Mouse (Mus musculus): ENCODE measurements at regions not wholly inside any gene's neighbourhood (a gene's known extent, or its start where the extent isn't known, plus 50 kb on each side); places are given as distances from the start of the nearest gene placed in this dataset.

DNA sequence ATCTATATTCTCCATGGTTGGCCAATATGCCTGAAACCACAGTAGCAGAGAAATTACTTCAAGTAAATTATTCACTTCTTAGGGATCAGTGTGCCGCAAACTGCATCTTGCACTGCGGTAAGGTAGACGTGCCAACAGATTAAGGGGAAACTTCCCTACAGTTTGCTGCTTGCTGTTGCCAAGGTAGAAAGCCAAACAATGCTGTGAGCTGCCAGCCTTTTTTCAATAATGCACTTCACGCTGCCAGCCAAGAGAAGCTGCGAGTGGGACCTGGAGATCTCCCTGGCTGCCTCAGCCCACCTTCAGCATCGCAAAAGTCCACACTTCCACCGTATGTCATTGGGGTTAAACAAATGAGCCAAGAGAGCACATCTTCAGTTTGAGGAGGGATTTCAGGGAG lies 157.6 kb upstream of the Gcfc2 start:
- no peak for DNase-seq (ENCODE audit: low spot score)
- H3K9me3 ChIP-seq (replicated peaks; ENCODE audit: control insufficient read depth, low read length): no peaks in the 10 kb centered on the region

DNA sequence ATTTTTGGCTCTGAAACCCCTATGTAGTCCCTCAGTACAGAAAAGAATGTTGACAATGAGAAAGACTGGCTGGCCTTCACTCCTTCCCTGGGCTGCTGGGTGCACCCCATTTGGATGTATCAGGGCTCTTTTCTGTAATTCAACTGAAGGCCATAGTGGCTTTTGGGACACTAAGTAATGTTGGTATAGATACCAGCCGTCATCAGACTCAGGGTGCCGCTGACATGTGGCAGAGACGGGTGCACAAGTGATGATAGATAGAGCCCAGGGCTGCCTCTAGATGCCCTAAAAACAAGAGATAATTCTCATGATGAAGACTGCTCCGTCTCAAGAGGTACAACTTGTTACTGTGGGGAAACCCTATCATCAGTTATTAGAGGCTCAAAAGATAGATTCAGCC lies 156.7 kb upstream of the Gcfc2 start:
- H3K36me3 ChIP-seq (replicated peaks; ENCODE audit: control insufficient read depth, insufficient read depth, low read length): no peaks in the 10 kb centered on the region
- 29% methylated on average over 4 of the region's 4 CpGs for WGBS
- H3K4me3 ChIP-seq (ENCODE audit: low read depth, low read length): no peak overlapping the region
- peak; percentile 43 for DNase-seq (ENCODE audit: low spot score)
- H3K4me1 ChIP-seq (ENCODE audit: control insufficient read depth, insufficient read depth): peaks cover 16% of the 10 kb centered on the region; the same call in 1 of the 2 replicates
- ATAC-seq (ENCODE audit: insufficient read depth, low read depth): peak; percentile 84
- no peak overlapping the region for H3K27ac ChIP-seq (ENCODE audit: low read depth)
- H3K4me2 ChIP-seq (ENCODE audit: low read depth, low read length): no peak overlapping the region
- H3K9ac ChIP-seq (replicated peaks; ENCODE audit: low read depth, low read length): no peak overlapping the region
- peaks cover 20% of the 10 kb centered on the region for H3K27me3 ChIP-seq (ENCODE audit: control insufficient read depth, insufficient read depth, low read length)
- TF ChIP-seq EP300 (IDR thresholded peaks at IDR 0.05; ENCODE audit: low read depth): peak; percentile 87
- TF ChIP-seq CTCF (IDR thresholded peaks at IDR 0.05; ENCODE audit: low read depth): no peak
- H3K9me3 ChIP-seq (replicated peaks; ENCODE audit: control insufficient read depth, low read length): no peaks in the 10 kb centered on the region

More for the DNA sequence above, 157.6 kb upstream of the Gcfc2 start:
- no peak overlapping the region for H3K27ac ChIP-seq (ENCODE audit: low read depth)
- no peak overlapping the region for H3K4me3 ChIP-seq (ENCODE audit: low read depth, low read length)
- no peaks in the 10 kb centered on the region for H3K36me3 ChIP-seq (replicated peaks; ENCODE audit: control insufficient read depth, insufficient read depth, low read length)
- H3K9ac ChIP-seq (replicated peaks; ENCODE audit: low read depth, low read length): no peak overlapping the region
- ATAC-seq (ENCODE audit: insufficient read depth, low read depth): no peak
- TF ChIP-seq EP300 (IDR thresholded peaks at IDR 0.05; ENCODE audit: low read depth) (no peak), CTCF (IDR thresholded peaks at IDR 0.05; ENCODE audit: low read depth) (no peak)
- H3K4me2 ChIP-seq (ENCODE audit: low read depth, low read length): no peak overlapping the region
- peaks cover 16% of the 10 kb centered on the region; the same call in 1 of the 2 replicates for H3K4me1 ChIP-seq (ENCODE audit: control insufficient read depth, insufficient read depth)
- WGBS: 48% methylated on average over 7 of the region's 7 CpGs
- H3K27me3 ChIP-seq (ENCODE audit: control insufficient read depth, insufficient read depth, low read length): peaks cover 20% of the 10 kb centered on the region

DNA sequence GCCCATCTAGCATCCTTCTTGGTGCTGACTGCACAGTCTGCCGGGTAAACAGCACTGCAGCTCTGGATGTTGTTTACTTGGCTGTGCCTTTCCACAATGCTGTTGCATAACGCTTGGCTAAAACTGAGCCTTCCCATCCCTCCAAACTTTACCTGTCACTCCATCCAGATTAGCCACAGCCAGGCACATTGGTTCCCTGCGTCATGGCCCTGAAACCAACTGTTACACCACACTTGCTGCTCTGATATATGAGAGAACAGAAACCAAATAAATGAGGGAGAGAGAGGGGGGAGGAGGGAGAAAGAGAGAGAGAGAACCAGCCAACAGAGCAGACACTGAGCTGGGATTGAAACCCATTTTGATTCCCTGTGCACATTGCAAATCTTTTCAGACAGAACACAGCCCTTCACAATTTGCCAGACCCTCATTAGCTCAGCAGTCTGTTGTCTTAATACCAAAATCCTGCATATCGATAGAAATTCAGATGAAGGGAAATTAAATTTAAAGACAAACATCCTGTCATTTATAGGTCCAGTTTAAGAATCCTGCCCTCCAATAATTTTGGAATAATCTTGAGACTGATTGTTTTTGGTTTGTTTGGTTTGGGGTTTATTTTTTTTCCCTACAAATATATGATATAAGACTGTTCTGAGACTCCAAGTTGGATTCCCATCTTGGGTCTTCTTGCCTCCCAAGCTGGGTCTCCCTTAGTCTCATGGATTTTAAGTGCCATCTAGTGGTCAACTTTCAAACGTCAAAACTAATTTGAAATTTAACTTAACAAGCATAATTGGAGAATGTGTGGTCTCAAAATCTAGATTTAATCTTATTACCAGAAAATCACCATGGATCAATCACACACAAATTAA lies 154.6 kb upstream of the Gcfc2 start:
- peaks cover 16% of the 10 kb centered on the region; the same call in 1 of the 2 replicates for H3K4me1 ChIP-seq (ENCODE audit: control insufficient read depth, insufficient read depth)
- TF ChIP-seq CTCF (IDR thresholded peaks at IDR 0.05; ENCODE audit: low read depth): peak; percentile 68
- TF ChIP-seq EP300 (IDR thresholded peaks at IDR 0.05; ENCODE audit: low read depth): no peak
- DNase-seq (ENCODE audit: low spot score) (peak; percentile 30), ATAC-seq (ENCODE audit: insufficient read depth, low read depth) (no peak)
- no peak overlapping the region for H3K4me2 ChIP-seq (ENCODE audit: low read depth, low read length)
- no peaks in the 10 kb centered on the region for H3K9me3 ChIP-seq (replicated peaks; ENCODE audit: control insufficient read depth, low read length)
- peaks cover 20% of the 10 kb centered on the region for H3K27me3 ChIP-seq (ENCODE audit: control insufficient read depth, insufficient read depth, low read length)
- no peak overlapping the region for H3K27ac ChIP-seq (ENCODE audit: low read depth)
- WGBS: 65% methylated on average over 5 of the region's 5 CpGs
- H3K4me3 ChIP-seq (ENCODE audit: low read depth, low read length): no peak overlapping the region
- no peak overlapping the region for H3K9ac ChIP-seq (replicated peaks; ENCODE audit: low read depth, low read length)
- no peaks in the 10 kb centered on the region for H3K36me3 ChIP-seq (replicated peaks; ENCODE audit: control insufficient read depth, insufficient read depth, low read length)

DNA sequence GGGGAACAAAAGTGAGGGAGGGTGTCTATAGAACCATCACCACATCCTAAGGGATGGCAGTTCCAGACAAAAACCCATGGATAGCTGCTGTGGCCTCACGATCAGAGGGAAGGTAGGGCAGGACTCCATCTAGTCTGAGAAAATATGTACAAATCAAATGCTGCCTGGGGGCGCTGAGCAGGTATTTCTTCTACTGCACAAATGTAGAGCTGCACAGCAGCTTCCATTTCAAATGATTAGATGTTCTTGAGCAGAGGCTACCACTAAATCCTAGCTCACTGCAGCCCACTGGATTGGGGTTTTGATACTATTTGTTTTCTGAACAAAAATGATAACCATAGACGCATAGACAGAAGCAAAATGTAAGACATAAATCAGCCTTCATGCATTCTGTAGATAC lies 153.2 kb upstream of the Gcfc2 start:
- Histone ChIP-seq H3K9ac (replicated peaks; ENCODE audit: low read depth, low read length) (no peak overlapping the region), H3K27me3 (ENCODE audit: control insufficient read depth, insufficient read depth, low read length) (peaks cover 20% of the 10 kb centered on the region), H3K4me3 (ENCODE audit: low read depth, low read length) (no peak overlapping the region), H3K4me2 (ENCODE audit: low read depth, low read length) (no peak overlapping the region), H3K9me3 (replicated peaks; ENCODE audit: control insufficient read depth, low read length) (no peaks in the 10 kb centered on the region), H3K36me3 (replicated peaks; ENCODE audit: control insufficient read depth, insufficient read depth, low read length) (no peaks in the 10 kb centered on the region), H3K27ac (ENCODE audit: low read depth) (no peak overlapping the region), H3K4me1 (ENCODE audit: control insufficient read depth, insufficient read depth) (peaks cover 16% of the 10 kb centered on the region; the same call in 1 of the 2 replicates)
- TF ChIP-seq CTCF (IDR thresholded peaks at IDR 0.05; ENCODE audit: low read depth) (no peak), EP300 (IDR thresholded peaks at IDR 0.05; ENCODE audit: low read depth) (no peak)
- DNase-seq (ENCODE audit: low spot score) (no peak), ATAC-seq (ENCODE audit: insufficient read depth, low read depth) (no peak)
- WGBS: 77% methylated on average over 3 of the region's 3 CpGs

DNA sequence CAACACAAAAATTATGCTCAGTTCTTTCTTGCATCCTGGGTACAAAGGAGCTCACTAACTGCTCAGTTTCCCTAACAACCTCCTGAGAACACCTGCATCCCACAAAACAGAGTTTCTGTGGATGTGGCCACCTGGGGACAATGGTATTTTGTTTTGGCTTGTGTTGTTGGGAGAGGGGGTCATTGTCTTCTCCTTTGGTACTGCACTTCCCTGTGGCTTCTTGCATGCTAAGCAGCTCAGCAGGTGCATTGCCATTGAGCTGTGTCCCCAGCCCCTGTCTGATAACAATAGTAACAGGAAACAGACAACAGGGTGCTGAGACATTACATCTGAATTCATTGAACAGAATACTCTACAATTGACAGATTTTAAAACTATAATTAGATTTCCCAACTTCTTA lies 151.6 kb upstream of the Gcfc2 start:
- Histone ChIP-seq H3K9ac (replicated peaks; ENCODE audit: low read depth, low read length) (no peak overlapping the region), H3K9me3 (replicated peaks; ENCODE audit: control insufficient read depth, low read length) (no peaks in the 10 kb centered on the region), H3K4me3 (ENCODE audit: low read depth, low read length) (no peak overlapping the region), H3K27ac (ENCODE audit: low read depth) (no peak overlapping the region), H3K4me2 (ENCODE audit: low read depth, low read length) (no peak overlapping the region), H3K36me3 (replicated peaks; ENCODE audit: control insufficient read depth, insufficient read depth, low read length) (no peaks in the 10 kb centered on the region), H3K4me1 (ENCODE audit: control insufficient read depth, insufficient read depth) (0 out of 2 replicates have a peak, but pooled peaks cover 6% of the 10 kb centered on the region), H3K27me3 (ENCODE audit: control insufficient read depth, insufficient read depth, low read length) (peaks cover 20% of the 10 kb centered on the region)
- ATAC-seq (ENCODE audit: insufficient read depth, low read depth): no peak
- DNase-seq (ENCODE audit: low spot score): no peak
- TF ChIP-seq EP300 (IDR thresholded peaks at IDR 0.05; ENCODE audit: low read depth) (no peak), CTCF (IDR thresholded peaks at IDR 0.05; ENCODE audit: low read depth) (no peak)

Data from heart, postnatal 0 days (tissue).